Mouse (Mus musculus) cerebellum, postnatal 14 days (tissue): ENCODE results near the gene Zc3hav1.

ENCODE experiments used
- DNase-seq, 2 experiments: peaks; one replicate each; pipeline ENCODE4 v3.0.0; 2021; ENCODE audit warnings: mixed read lengths in 2 of 2

Gene Zc3hav1

DNA sequence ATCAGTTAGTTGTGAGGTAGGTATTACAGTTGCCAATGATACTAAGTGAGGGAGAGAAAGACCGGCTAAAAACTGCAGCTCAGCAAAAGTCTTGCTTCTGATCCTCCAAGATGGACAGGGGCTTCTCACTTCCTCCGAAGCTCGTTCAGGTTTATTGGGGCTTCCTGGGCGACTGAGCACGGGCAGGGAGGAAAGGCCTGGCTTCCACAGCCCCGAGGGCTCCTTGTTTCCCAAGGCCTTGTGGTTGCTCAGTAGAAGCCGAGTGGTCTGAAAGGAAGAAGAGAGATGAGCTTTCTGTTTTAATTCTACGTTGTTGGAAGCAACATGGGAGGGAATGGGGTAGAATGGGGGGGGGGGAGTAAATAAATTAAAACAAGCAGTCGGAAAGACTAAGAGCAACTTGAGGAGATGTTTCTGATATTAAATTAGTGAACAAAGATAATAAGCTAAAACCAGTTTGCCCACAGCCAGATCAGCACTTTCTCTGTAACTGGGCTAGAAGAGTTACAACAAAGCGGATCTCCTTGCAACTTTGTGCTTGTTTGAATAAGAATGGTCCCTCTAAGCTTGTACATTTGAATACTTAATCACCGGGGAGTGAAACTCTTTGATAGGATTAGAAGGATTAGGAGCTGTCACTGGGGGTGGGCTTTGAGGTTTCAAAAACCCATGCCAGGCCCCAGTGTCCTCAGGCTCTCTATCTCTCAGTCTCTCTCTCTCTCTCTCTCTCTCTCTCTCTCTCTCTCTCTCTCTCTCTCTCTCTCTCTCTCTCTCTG lies 61.3 kb downstream of the Zc3hav1 start:
- no peak for DNase-seq

DNA sequence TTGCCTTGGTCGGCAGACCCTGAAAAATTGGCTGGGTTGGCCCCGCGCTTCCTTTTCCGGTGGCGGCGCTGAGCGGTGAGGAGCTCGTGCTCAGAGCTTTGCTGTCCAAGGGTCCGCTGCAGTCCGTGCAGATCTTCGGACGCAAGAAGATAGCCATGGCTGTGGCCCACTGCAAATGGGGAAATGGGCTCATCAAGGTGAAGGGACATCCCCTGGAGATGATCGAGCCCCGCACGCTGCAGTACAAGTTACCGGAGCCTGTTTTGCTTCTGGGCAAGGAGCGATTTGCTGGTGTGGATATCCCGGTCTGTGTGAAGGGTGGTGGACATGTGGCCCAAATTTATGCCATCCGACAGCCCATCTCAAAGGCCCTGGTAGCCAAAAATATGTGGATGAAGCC lies 70.0 kb downstream of the Zc3hav1 start:
- no peak for DNase-seq

DNA sequence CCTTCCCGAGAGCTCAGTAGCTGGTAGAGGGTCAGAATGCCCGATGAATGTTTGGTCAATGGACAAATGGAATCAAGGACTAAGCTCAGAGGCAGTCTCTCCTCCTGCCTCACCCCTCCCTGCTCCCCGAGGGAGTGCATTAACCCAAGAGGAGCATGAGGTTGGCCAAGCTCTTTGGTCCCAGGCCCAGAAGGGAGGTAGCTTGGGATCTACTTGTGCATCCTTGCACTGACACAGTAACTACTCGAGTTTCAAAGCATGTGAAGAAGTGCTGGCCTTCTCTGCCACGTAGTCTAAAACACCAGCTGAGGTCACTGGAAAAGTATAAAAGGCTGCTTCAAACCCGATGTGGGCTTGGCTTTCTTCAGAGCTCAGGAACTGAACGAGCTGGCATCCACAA lies 89.9 kb downstream of the Zc3hav1 start:
- no peak for DNase-seq

DNA sequence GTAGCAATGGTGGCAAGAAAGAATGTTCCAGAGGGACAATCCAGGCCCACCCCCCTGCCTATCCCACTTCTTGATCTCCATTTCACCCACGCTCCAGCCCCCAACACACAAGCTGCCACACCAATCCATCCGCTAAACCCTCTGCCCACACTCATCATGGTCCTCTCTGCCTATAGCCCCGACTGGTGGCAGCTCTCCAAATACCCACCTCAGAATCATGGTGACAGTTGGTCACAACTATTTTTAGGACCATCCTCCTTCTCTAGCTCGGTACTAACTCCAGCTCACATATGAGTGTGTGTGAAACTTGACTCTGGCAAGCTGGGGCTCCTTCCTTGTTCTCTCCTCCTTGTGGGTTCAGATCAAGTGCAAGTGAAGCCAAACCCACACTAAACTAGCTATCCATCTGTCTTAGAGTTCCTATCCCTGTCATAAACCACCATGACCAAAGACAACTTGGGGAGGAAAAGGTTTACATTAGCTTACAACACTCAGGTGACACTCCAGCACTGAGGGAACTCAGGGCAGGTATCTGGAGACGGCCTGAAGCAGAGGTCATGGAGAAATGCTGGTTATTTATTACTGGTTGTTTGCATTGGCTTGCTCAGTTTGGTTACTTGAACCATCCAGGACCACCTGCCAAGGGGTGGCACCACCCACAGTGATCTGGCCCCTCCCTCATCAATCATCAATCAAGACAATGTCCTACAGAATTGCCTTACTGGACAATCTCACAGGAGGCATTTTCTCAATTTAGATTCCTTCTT lies 90.8 kb downstream of the Zc3hav1 start:
- peak in 1 of 2 experiments; percentile 21 for DNase-seq

DNA sequence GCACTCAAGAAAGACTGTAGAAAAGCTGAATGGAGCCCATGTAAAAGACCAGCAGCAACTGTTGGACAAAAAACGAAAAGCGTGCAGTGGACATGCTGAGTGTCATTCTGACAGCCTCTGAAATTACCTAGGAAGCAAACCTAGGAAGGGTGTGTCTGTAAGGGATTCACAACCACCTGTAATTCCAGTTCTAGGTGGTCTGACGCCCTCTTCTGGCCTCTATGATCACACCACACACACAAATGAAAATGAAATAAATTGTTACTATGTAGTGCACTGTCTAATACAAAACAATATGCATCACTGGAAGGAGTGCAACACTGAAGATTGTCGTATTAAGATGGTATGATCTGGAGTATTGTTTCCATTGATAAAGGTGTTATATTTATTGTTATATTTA lies 92.5 kb downstream of the Zc3hav1 start:
- DNase-seq = no peak

DNA sequence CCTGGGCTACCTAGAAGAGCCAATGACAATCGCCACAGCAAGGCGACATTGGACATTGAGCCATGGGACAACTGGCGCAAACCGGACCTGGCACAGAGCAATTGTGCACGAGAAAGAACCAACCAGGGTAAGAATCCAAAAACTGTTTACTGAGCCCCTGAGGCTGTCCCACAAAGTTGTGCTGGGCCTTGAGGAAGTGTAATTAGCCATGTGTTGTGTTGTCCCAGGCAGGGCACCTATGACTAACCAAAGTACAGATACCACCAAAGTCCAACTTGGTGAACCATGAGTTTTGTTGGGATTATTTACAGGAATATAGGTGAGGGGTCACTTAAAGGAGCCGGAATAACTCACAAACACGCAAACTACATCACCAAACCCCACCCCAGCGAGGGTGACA lies 96.9 kb downstream of the Zc3hav1 start:
- no peak for DNase-seq

DNA sequence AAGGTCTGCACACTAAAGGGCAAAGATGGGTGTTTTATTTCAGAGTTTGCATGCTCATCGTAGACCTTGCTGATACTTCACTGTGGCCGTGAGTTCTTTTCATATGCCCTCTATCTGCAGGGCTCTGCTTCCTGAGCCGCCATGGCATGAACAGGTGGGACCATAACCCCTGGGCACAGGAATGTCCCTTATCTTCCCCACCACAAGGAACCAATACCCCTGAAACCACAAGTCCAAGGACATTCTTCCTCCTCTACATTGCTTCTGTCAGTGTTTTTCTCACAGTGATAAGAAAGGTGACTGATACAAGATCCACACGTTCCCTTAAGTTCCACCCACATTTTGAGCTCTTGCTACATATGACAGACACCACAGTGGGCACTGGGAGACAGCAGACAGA lies 97.6 kb downstream of the Zc3hav1 start:
- no peak for DNase-seq

DNA sequence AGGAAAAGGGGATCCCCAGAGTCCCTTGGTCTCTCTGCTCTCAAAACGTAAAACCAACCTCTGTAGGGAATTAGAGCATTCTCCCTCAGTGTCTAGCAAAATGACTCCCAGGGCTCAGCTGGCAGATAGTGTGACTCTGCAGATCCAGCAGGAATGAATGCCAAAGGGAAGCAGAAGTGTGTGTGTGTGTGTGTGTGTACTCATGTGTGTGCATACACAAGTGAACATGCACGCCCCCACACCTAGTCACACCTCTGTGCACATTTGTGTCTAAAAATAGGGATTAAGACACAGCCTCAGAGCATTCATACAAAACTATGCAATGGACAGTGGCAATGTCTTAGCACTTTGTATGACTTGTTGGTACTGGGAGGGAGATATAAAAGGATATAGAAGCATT lies 98.6 kb downstream of the Zc3hav1 start:
- no peak for DNase-seq
